Mouse (Mus musculus) intestine, embryonic 14.5 days (tissue): ENCODE results near the gene Trim27. TPM values are rescaled to one million over a fixed set of nuclear protein-coding genes. Genes with fewer than 3 reads are reported as not detected.

Source experiments
- ATAC-seq: fragments of 200-750 bp; cut with Nextera tagmentation; replicated peaks from 2 replicates; pipeline ENCODE4 v1.8.0; 2017; ENCODE audit warnings: low read depth, moderate number of reproducible peaks, moderate TSS enrichment, moderate library complexity; ENCODE audit not compliant: low FRiP score, low TSS enrichment
- DNase-seq: peaks from one replicate; pipeline ENCODE4 v3.0.0-alpha.2; 2018; ENCODE audit warnings: low spot score
- H3K27ac ChIP-seq: fragments of 300-500 bp; sonication (generic); 2 replicates; pipeline ENCODE4 v1.5.1; 2014; ENCODE audit warnings: low read depth, mild to moderate bottlenecking, control low read depth
- H3K27me3 ChIP-seq: fragments of 300-500 bp; sonication (generic); replicated peaks from 2 replicates; pipeline ENCODE4 v1.6.1; 2014; ENCODE audit warnings: low read length, control low read depth; ENCODE audit not compliant: control insufficient read depth, insufficient read depth
- H3K36me3 ChIP-seq: fragments of 300-500 bp; sonication (generic); 2 replicates; pipeline ENCODE4 v1.6.1; 2014; ENCODE audit warnings: low read length, control low read depth; ENCODE audit not compliant: control insufficient read depth, insufficient read depth
- H3K4me1 ChIP-seq: fragments of 300-500 bp; sonication (generic); replicated peaks from 2 replicates; pipeline ENCODE4 v1.6.1; 2014; ENCODE audit warnings: low read length, control low read depth, mixed read lengths; ENCODE audit not compliant: control insufficient read depth, insufficient read depth
- H3K4me2 ChIP-seq: fragments of 300-500 bp; sonication (generic); 2 replicates; pipeline ENCODE4 v1.6.1; 2014; ENCODE audit warnings: low read length
- H3K4me3 ChIP-seq: fragments of 300-500 bp; sonication (generic); 2 replicates; pipeline ENCODE4 v1.5.1; 2014; ENCODE audit warnings: low read depth, low read length, control low read depth, mixed read lengths
- H3K9ac ChIP-seq: fragments of 300-500 bp; sonication (generic); 2 replicates; pipeline ENCODE4 v1.6.1; 2014; ENCODE audit warnings: mild to moderate bottlenecking, low read length
- H3K9me3 ChIP-seq: fragments of 300-500 bp; sonication (generic); 2 replicates; pipeline ENCODE4 v1.6.1; 2016; ENCODE audit warnings: low read length, control low read depth; ENCODE audit not compliant: control insufficient read depth
- WGBS: fragments of 180-500 bp; shearing (Covaris S2); extraction: QIAGEN DNeasy Blood & Tissue Kit; methylation state at CpG from one replicate; pipeline ENCODE4 v1.1.7; 2014; 5-methylcytosine and 5-hydroxymethylcytosine counted together
- polyA plus RNA-seq: library from polyadenylated mRNA; unstranded; fragments of >200 nt; fragmentation: Nextera tagmentation; extraction: Ambion mirVana; gene quantifications from 2 replicates; pipeline ENCODE4 v1.2.1, GENCODE M21; 2014

The Trim27 gene
- polyA plus RNA-seq, 1 experiment from 2014 or later = 169 TPM

DNA sequence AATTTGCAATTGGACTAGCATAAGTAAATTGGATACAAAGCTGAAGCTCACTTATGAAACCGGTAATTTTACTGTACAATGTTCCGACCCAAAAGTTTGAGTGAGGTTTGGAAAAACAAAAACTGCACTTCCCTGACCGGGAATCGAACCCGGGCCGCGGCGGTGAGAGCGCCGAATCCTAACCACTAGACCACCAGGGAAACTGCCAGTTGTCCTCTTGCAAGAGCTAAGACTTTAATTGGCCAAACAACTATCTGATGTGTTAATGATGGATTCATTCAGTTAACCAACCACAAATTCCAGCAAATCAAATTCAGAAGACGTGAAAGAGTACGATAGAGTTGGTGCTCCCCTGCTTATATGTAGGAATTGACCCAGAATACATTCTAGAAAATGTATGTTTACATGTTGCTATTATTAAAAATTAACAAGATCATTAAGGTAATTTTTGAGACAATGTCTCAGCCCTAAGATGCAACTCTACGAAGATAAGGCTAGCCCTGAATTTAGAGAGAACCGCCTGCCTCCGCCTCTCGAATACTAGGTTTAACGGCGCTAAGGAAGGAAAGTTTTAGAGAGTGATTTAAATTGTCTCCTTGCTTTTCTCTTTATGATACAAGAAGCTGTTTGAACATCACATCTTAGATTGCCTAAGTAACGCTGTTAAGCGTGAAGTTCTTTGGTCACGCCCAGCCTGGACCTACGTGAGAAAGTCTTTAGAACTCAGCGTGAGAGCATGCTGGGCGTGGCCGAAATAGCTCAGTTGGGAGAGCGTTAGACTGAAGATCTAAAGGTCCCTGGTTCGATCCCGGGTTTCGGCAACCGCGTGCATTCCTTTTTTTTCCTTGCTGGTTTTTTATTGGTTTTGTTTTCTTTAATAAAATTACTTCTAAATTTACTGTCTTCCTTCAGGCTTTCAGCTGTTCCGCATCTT lies 18.3 kb upstream of the Trim27 start:
- no peaks in the 10 kb centered on the region; the same call in 1 of the 2 replicates for H3K4me1 ChIP-seq
- peak; percentile 92 for ATAC-seq
- no peaks in the 10 kb centered on the region for H3K36me3 ChIP-seq
- peak overlapping the region; percentile 96 for H3K4me2 ChIP-seq
- no peaks in the 10 kb centered on the region for H3K9me3 ChIP-seq
- WGBS = under 1% methylated on average over 32 of the region's 32 CpGs
- H3K4me3 ChIP-seq = peak overlapping the region; percentile 77
- no peaks in the 10 kb centered on the region for H3K27me3 ChIP-seq
- H3K27ac ChIP-seq = peak overlapping the region; percentile 18; the same call in 1 of the 2 replicates
- H3K9ac ChIP-seq = peak overlapping the region; percentile 49
- DNase-seq = peak; percentile 99

DNA sequence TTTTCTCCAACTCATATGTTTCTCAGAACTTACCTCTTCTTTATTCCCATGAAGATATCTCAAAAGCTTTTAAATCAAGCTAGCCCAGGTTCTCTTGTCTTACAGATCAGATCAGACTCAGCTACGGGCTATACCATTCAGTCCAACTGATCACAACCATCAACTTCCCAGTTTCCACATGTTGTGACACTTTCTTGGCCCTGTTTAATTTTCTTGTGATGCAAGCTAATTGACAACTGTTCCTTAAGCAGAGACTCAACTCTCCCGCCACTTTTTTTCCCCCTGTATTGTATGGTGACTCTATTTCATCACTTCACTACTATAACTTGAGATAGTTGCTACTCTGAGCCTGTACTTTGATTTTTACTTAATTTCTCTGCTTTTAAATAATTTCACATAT lies 17.7 kb upstream of the Trim27 start:
- Histone ChIP-seq H3K9me3 (no peaks in the 10 kb centered on the region), H3K27ac (no peak overlapping the region), H3K4me3 (peak overlapping the region; percentile 77), H3K4me1 (peaks cover 5% of the 10 kb centered on the region), H3K27me3 (no peaks in the 10 kb centered on the region), H3K9ac (no peak overlapping the region), H3K4me2 (peak overlapping the region; percentile 96), H3K36me3 (no peaks in the 10 kb centered on the region)
- WGBS = 38% methylated on average over 2 of the region's 2 CpGs
- peak; percentile 17; the same call in 1 of the 2 replicates for ATAC-seq
- no peak for DNase-seq

- Histone ChIP-seq H3K4me1 (peaks cover 5% of the 10 kb centered on the region), H3K9ac (no peak overlapping the region), H3K4me2 (no peak overlapping the region), H3K36me3 (no peaks in the 10 kb centered on the region), H3K27me3 (no peaks in the 10 kb centered on the region), H3K27ac (no peak overlapping the region), H3K9me3 (no peaks in the 10 kb centered on the region), H3K4me3 (no peak overlapping the region)
- DNase-seq (no peak), ATAC-seq (no peak)
- WGBS = 54% methylated on average over 5 of the region's 5 CpGs
Observed at GRCm38 (mm10) chr13:21162591-21162990, 16.7 kb upstream of the Trim27 start.

DNA sequence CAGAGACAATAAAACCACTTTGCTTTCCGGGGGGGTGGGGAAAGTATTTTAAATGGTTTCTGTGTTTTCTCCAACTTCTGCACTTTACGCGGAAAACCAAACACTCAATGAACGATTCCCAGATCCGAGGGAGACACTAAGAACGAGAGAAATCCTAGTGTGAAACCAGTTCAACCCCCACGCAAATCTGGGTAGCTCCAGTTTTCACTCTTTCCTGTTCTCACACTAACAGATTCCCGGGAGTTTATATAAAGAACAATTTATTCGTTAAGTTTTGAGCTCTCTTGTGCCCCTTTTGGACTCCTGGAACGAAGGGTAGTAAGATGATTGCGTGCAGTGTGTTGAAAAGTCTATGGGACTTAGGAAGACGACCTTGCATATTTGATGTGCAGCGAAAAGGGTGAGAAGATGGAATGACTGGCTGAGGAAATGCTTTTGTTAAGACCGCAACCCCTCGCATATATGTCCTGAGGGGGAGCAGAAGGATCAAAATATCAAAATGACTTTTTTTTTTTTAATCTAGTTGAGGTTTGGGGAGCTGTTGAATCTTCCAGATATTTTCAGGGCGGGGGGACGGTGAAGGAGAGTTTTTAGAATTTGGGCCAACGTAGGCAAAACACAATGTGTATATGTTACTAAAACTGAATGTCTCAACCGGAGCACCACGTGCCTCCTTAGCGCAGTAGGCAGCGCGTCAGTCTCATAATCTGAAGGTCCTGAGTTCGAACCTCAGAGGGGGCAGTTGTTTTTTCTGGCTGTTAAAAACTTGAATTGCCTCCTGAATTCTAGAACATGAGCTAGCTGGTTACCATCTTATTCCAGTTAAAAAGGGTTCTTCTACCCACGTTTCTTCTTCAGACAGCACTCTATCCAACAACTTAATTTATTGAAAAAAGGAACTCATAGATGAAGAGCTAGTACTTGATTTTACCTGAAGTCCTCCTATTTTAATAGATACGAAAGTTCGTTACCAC lies 12.0 kb upstream of the Trim27 start:
- Histone ChIP-seq H3K27ac (peak overlapping the region; percentile 24; the same call in 1 of the 2 replicates), H3K4me3 (peak overlapping the region; percentile 63), H3K9ac (peak overlapping the region; percentile 49), H3K27me3 (no peaks in the 10 kb centered on the region), H3K4me2 (peak overlapping the region; percentile 59), H3K9me3 (no peaks in the 10 kb centered on the region), H3K4me1 (peaks cover 5% of the 10 kb centered on the region), H3K36me3 (no peaks in the 10 kb centered on the region)
- under 1% methylated on average over 27 of the region's 27 CpGs for WGBS
- ATAC-seq (peak; percentile 57; the same call in 1 of the 2 replicates), DNase-seq (peak; percentile 93)

DNA sequence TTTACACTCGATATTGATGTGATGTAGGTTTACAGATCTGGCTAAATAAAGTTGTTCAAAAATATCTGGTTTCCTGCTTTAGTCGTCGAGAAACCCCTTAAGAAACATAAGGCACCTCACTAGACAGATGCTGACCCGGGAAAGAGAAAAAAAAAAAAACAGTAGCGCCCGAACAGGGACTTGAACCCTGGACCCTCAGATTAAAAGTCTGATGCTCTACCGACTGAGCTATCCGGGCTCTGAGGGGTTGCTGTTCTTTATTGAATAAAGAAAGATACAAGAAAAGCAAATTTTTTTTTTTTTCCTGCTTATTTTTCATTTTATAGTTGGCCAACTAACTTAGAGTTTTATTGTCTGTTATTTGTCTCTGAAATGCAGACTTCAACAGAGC lies 11.3 kb upstream of the Trim27 start:
- DNase-seq = peak; percentile 81
- Histone ChIP-seq H3K4me3 (peak overlapping the region; percentile 63), H3K27ac (no peak overlapping the region), H3K9ac (peak overlapping the region; percentile 25; the same call in 1 of the 2 replicates), H3K27me3 (no peaks in the 10 kb centered on the region), H3K9me3 (no peaks in the 10 kb centered on the region), H3K4me2 (peak overlapping the region; percentile 59), H3K36me3 (no peaks in the 10 kb centered on the region), H3K4me1 (peaks cover 5% of the 10 kb centered on the region)
- ATAC-seq = peak; percentile 50; the same call in 1 of the 2 replicates
- WGBS = 0% methylated on average over 8 of the region's 8 CpGs

GRCm38 (mm10) chr13:21168371-21169011 lies 10.8 kb upstream of the Trim27 start:
- WGBS = under 1% methylated on average over 16 of the region's 16 CpGs
- Histone ChIP-seq H3K36me3 (no peaks in the 10 kb centered on the region), H3K9me3 (no peaks in the 10 kb centered on the region), H3K9ac (peak overlapping the region; percentile 25), H3K27ac (peak overlapping the region; percentile 17; the same call in 1 of the 2 replicates), H3K27me3 (no peaks in the 10 kb centered on the region), H3K4me2 (peak overlapping the region; percentile 59), H3K4me1 (peaks cover 5% of the 10 kb centered on the region), H3K4me3 (peak overlapping the region; percentile 63)
- DNase-seq (peak; percentile 72), ATAC-seq (no peak)

GRCm38 (mm10) chr13:21169121-21169656 lies 10.1 kb upstream of the Trim27 start:
- no peaks in the 10 kb centered on the region for H3K36me3 ChIP-seq
- peaks cover 5% of the 10 kb centered on the region for H3K4me1 ChIP-seq
- DNase-seq (peak; percentile 54), ATAC-seq (no peak)
- H3K4me3 ChIP-seq = peak overlapping the region; percentile 63
- 4% methylated on average over 14 of the region's 14 CpGs for WGBS
- H3K27ac ChIP-seq = peak overlapping the region; percentile 17; the same call in 1 of the 2 replicates
- no peaks in the 10 kb centered on the region for H3K9me3 ChIP-seq
- H3K27me3 ChIP-seq = no peaks in the 10 kb centered on the region
- H3K4me2 ChIP-seq = peak overlapping the region; percentile 59
- H3K9ac ChIP-seq = peak overlapping the region; percentile 25
